Mouse (Mus musculus) limb, embryonic 10.5 days (tissue): ENCODE data around the gene Xylt1. TPM values are rescaled to one million over a fixed set of nuclear protein-coding genes. Genes with fewer than 3 reads are reported as not detected.

Source experiments
- DNase-seq: peaks from one replicate; pipeline ENCODE4 v3.0.0-alpha.2; 2017; ENCODE audit warnings: low spot score
- H3K27ac ChIP-seq: fragments of 300-500 bp; sonication (generic); 2 replicates; pipeline ENCODE4 v1.5.1; 2016; ENCODE audit warnings: mild to moderate bottlenecking
- H3K27me3 ChIP-seq: fragments of 300-500 bp; sonication (generic); 2 replicates; pipeline ENCODE4 v1.6.1; 2016; ENCODE audit warnings: low read depth, mild to moderate bottlenecking; ENCODE audit not compliant: poor library complexity, severe bottlenecking
- H3K36me3 ChIP-seq: fragments of 300-500 bp; sonication (generic); 2 replicates; pipeline ENCODE4 v1.6.1; 2016; ENCODE audit warnings: mild to moderate bottlenecking, moderate library complexity
- H3K4me1 ChIP-seq: fragments of 300-500 bp; sonication (generic); 2 replicates; pipeline ENCODE4 v1.6.1; 2016
- H3K4me3 ChIP-seq: fragments of 300-500 bp; sonication (generic); 2 replicates; pipeline ENCODE4 v1.5.1; 2016; ENCODE audit warnings: mild to moderate bottlenecking, moderate library complexity
- H3K9me3 ChIP-seq: fragments of 300-500 bp; sonication (generic); replicated peaks from 2 replicates; pipeline ENCODE4 v1.6.1; 2016; ENCODE audit warnings: mild to moderate bottlenecking
- WGBS: fragments of 180-500 bp; shearing (Covaris S2); methylation state at CpG from one replicate; pipeline ENCODE4 v1.1.7; 2016; 5-methylcytosine and 5-hydroxymethylcytosine counted together
- polyA plus RNA-seq: library from polyadenylated mRNA; unstranded; fragments of >200 nt; fragmentation: Nextera tagmentation; extraction: Ambion mirVana; gene quantifications from 2 replicates; pipeline ENCODE4 v1.2.1, GENCODE M21; 2016

Xylt1 gene
- polyA plus RNA-seq, 1 experiment from 2014 or later: 0.91 TPM

- 86% methylated on average over 3 of the region's 3 CpGs for WGBS
- no peaks in the 10 kb centered on the region for H3K36me3 ChIP-seq
- H3K4me3 ChIP-seq: no peak overlapping the region
- no peak for DNase-seq
- no peak overlapping the region for H3K27ac ChIP-seq
- H3K27me3 ChIP-seq: no peaks in the 10 kb centered on the region
- H3K9me3 ChIP-seq: no peaks in the 10 kb centered on the region
- peaks cover 19% of the 10 kb centered on the region for H3K4me1 ChIP-seq
These were observed 49.1 kb downstream of the Xylt1 start for GRCm38 (mm10) chr7:117429895-117430294.

- no peak for DNase-seq
- H3K4me1 ChIP-seq: peaks cover 20% of the 10 kb centered on the region
- 85% methylated on average over 5 of the region's 5 CpGs for WGBS
These were observed 49.7 kb downstream of the Xylt1 start for GRCm38 (mm10) chr7:117430361-117430935.

GRCm38 (mm10) chr7:117433641-117434040 is 52.9 kb downstream of the Xylt1 start:
- no peaks in the 10 kb centered on the region for H3K27me3 ChIP-seq
- H3K4me1 ChIP-seq: peaks cover 16% of the 10 kb centered on the region; the same call in 1 of the 2 replicates
- no peak overlapping the region for H3K27ac ChIP-seq
- WGBS: 87% methylated on average over 9 of the region's 9 CpGs
- no peak for DNase-seq
- no peaks in the 10 kb centered on the region for H3K36me3 ChIP-seq
- H3K9me3 ChIP-seq: no peaks in the 10 kb centered on the region
- no peak overlapping the region for H3K4me3 ChIP-seq

More at GRCm38 (mm10) chr7:117430361-117430935, 49.7 kb downstream of the Xylt1 start:
- Histone ChIP-seq H3K9me3 (no peaks in the 10 kb centered on the region), H3K4me3 (no peak overlapping the region), H3K36me3 (no peaks in the 10 kb centered on the region), H3K27me3 (no peaks in the 10 kb centered on the region), H3K27ac (no peak overlapping the region)

GRCm38 (mm10) chr7:117435091-117435490 is 54.3 kb downstream of the Xylt1 start:
- no peak overlapping the region for H3K27ac ChIP-seq

GRCm38 (mm10) chr7:117435730-117436441 is 55.1 kb downstream of the Xylt1 start:
- Histone ChIP-seq H3K4me1 (peaks cover 6% of the 10 kb centered on the region; the same call in 1 of the 2 replicates), H3K9me3 (no peaks in the 10 kb centered on the region), H3K4me3 (no peak overlapping the region), H3K27ac (no peak overlapping the region), H3K36me3 (no peaks in the 10 kb centered on the region), H3K27me3 (no peaks in the 10 kb centered on the region)
- DNase-seq: no peak
- WGBS: 92% methylated on average over 12 of the region's 12 CpGs

More at GRCm38 (mm10) chr7:117435091-117435490, 54.3 kb downstream of the Xylt1 start:
- Histone ChIP-seq H3K27me3 (no peaks in the 10 kb centered on the region), H3K36me3 (no peaks in the 10 kb centered on the region), H3K4me3 (no peak overlapping the region), H3K4me1 (peaks cover 6% of the 10 kb centered on the region; the same call in 1 of the 2 replicates), H3K9me3 (no peaks in the 10 kb centered on the region)
- WGBS: 74% methylated on average over 3 of the region's 3 CpGs
- DNase-seq: no peak

- H3K4me3 ChIP-seq: no peak overlapping the region
These were observed 56.1 kb downstream of the Xylt1 start for GRCm38 (mm10) chr7:117436892-117437291.

GRCm38 (mm10) chr7:117440994-117441393 is 60.2 kb downstream of the Xylt1 start:
- Histone ChIP-seq H3K4me1 (peaks cover 13% of the 10 kb centered on the region), H3K27me3 (no peaks in the 10 kb centered on the region), H3K27ac (no peak overlapping the region), H3K36me3 (no peaks in the 10 kb centered on the region), H3K4me3 (no peak overlapping the region), H3K9me3 (no peaks in the 10 kb centered on the region)
- no peak for DNase-seq
- 90% methylated on average over 3 of the region's 3 CpGs for WGBS

More at GRCm38 (mm10) chr7:117436892-117437291, 56.1 kb downstream of the Xylt1 start:
- peaks cover 6% of the 10 kb centered on the region; the same call in 1 of the 2 replicates for H3K4me1 ChIP-seq
- H3K27me3 ChIP-seq: no peaks in the 10 kb centered on the region
- WGBS: 85% methylated on average over 11 of the region's 11 CpGs
- H3K9me3 ChIP-seq: no peaks in the 10 kb centered on the region
- no peak overlapping the region for H3K27ac ChIP-seq
- no peaks in the 10 kb centered on the region for H3K36me3 ChIP-seq
- DNase-seq: no peak

- Histone ChIP-seq H3K27ac (no peak overlapping the region), H3K27me3 (peaks cover 8% of the 10 kb centered on the region; the same call in 1 of the 2 replicates), H3K4me1 (peaks cover 15% of the 10 kb centered on the region), H3K9me3 (no peaks in the 10 kb centered on the region), H3K36me3 (no peaks in the 10 kb centered on the region), H3K4me3 (no peak overlapping the region)
- WGBS: 87% methylated on average over 2 of the region's 2 CpGs
- no peak for DNase-seq
These were observed 61.9 kb downstream of the Xylt1 start for GRCm38 (mm10) chr7:117442639-117443038.

- H3K4me1 ChIP-seq: peaks cover 15% of the 10 kb centered on the region
- peaks cover 14% of the 10 kb centered on the region; the same call in 1 of the 2 replicates for H3K27me3 ChIP-seq
- WGBS: 94% methylated on average over 7 of the region's 7 CpGs
These were observed 62.4 kb downstream of the Xylt1 start for GRCm38 (mm10) chr7:117443215-117443614.

GRCm38 (mm10) chr7:117445471-117445870 is 64.7 kb downstream of the Xylt1 start:
- H3K36me3 ChIP-seq: no peaks in the 10 kb centered on the region
- DNase-seq: no peak
- H3K4me3 ChIP-seq: no peak overlapping the region
- WGBS: 28% methylated on average over 3 of the region's 3 CpGs
- H3K4me1 ChIP-seq: peaks cover 15% of the 10 kb centered on the region
- H3K27me3 ChIP-seq: peaks cover 15% of the 10 kb centered on the region; the same call in 1 of the 2 replicates
- no peaks in the 10 kb centered on the region for H3K9me3 ChIP-seq
- H3K27ac ChIP-seq: no peak overlapping the region

More at GRCm38 (mm10) chr7:117443215-117443614, 62.4 kb downstream of the Xylt1 start:
- Histone ChIP-seq H3K9me3 (no peaks in the 10 kb centered on the region), H3K27ac (no peak overlapping the region), H3K4me3 (no peak overlapping the region), H3K36me3 (no peaks in the 10 kb centered on the region)
- no peak for DNase-seq

- Histone ChIP-seq H3K27me3 (peaks cover 15% of the 10 kb centered on the region; the same call in 1 of the 2 replicates), H3K36me3 (no peaks in the 10 kb centered on the region), H3K4me1 (peaks cover 22% of the 10 kb centered on the region), H3K9me3 (no peaks in the 10 kb centered on the region), H3K4me3 (no peak overlapping the region), H3K27ac (no peak overlapping the region)
- 92% methylated on average over 5 of the region's 5 CpGs for WGBS
- DNase-seq: no peak
These were observed 68.8 kb downstream of the Xylt1 start for GRCm38 (mm10) chr7:117449605-117450004.

GRCm38 (mm10) chr7:117451212-117451611 is 70.4 kb downstream of the Xylt1 start:
- no peak for DNase-seq
- Histone ChIP-seq H3K4me1 (peaks cover 6% of the 10 kb centered on the region), H3K36me3 (no peaks in the 10 kb centered on the region), H3K27ac (no peak overlapping the region), H3K27me3 (peaks cover 15% of the 10 kb centered on the region; the same call in 1 of the 2 replicates), H3K4me3 (no peak overlapping the region), H3K9me3 (no peaks in the 10 kb centered on the region)

- Histone ChIP-seq H3K4me3 (no peak overlapping the region), H3K4me1 (peaks cover 6% of the 10 kb centered on the region), H3K9me3 (no peaks in the 10 kb centered on the region), H3K27ac (no peak overlapping the region), H3K36me3 (no peaks in the 10 kb centered on the region), H3K27me3 (peaks cover 11% of the 10 kb centered on the region; the same call in 1 of the 2 replicates)
- 79% methylated on average over 2 of the region's 2 CpGs for WGBS
- DNase-seq: no peak
These were observed 71.5 kb downstream of the Xylt1 start for GRCm38 (mm10) chr7:117452269-117452668.
